Mouse (Mus musculus) stomach, embryonic 14.5 days (tissue): Measurements from ENCODE around the gene Setd1a. TPM values are rescaled to one million over a fixed set of nuclear protein-coding genes. Genes with fewer than 3 reads are reported as not detected.

Source experiments
- ATAC-seq: fragments of 200-750 bp; cut with Nextera tagmentation; 2 replicates; pipeline ENCODE4 v1.8.0; 2017; ENCODE audit warnings: low read depth, moderate TSS enrichment; ENCODE audit not compliant: insufficient number of reproducible peaks, insufficient read depth, low FRiP score
- H3K27ac ChIP-seq: fragments of 300-500 bp; sonication (generic); 2 replicates; pipeline ENCODE4 v1.5.1; 2014; ENCODE audit warnings: mild to moderate bottlenecking, low read length, moderate library complexity, mixed read lengths
- H3K27me3 ChIP-seq: fragments of 300-500 bp; sonication (generic); 2 replicates; pipeline ENCODE4 v1.6.1; 2014; ENCODE audit warnings: low read length, control low read depth, mixed read lengths; ENCODE audit not compliant: control insufficient read depth, insufficient read depth
- H3K36me3 ChIP-seq: fragments of 300-500 bp; sonication (generic); 2 replicates; pipeline ENCODE4 v1.6.1; 2014; ENCODE audit warnings: mild to moderate bottlenecking, control low read depth, low read length, moderate library complexity, mixed read lengths; ENCODE audit not compliant: control insufficient read depth, insufficient read depth
- H3K4me1 ChIP-seq: fragments of 300-500 bp; sonication (generic); 2 replicates; pipeline ENCODE4 v1.6.1; 2014; ENCODE audit warnings: low read length, control low read depth, mixed read lengths; ENCODE audit not compliant: control insufficient read depth, insufficient read depth
- H3K4me2 ChIP-seq: fragments of 300-500 bp; sonication (generic); replicated peaks from 2 replicates; pipeline ENCODE4 v1.6.1; 2014; ENCODE audit warnings: low read depth, low read length, control low read depth
- H3K4me3 ChIP-seq: fragments of 300-500 bp; sonication (generic); 2 replicates; pipeline ENCODE4 v1.5.1; 2014; ENCODE audit warnings: low read depth, low read length, control low read depth
- H3K9ac ChIP-seq: fragments of 300-500 bp; sonication (generic); replicated peaks from 2 replicates; pipeline ENCODE4 v1.6.1; 2014; ENCODE audit warnings: low read depth, mild to moderate bottlenecking, control low read depth, low read length, moderate library complexity, mixed read lengths
- H3K9me3 ChIP-seq: fragments of 300-500 bp; sonication (generic); 2 replicates; pipeline ENCODE4 v1.6.1; 2016; ENCODE audit warnings: low read depth, low read length, control low read depth; ENCODE audit not compliant: control insufficient read depth
- WGBS: fragments of 180-500 bp; shearing (Covaris S2); extraction: QIAGEN DNeasy Blood & Tissue Kit; methylation state at CpG from one replicate; pipeline ENCODE4 v1.1.7; 2014; 5-methylcytosine and 5-hydroxymethylcytosine counted together
- polyA plus RNA-seq: library from polyadenylated mRNA; unstranded; fragments of >200 nt; fragmentation: Nextera tagmentation; extraction: Ambion mirVana; gene quantifications from 2 replicates; pipeline ENCODE4 v1.2.1, GENCODE M21; 2014

Gene Setd1a
- polyA plus RNA-seq, 1 experiment from 2014 or later: 31.2 TPM

DNA sequence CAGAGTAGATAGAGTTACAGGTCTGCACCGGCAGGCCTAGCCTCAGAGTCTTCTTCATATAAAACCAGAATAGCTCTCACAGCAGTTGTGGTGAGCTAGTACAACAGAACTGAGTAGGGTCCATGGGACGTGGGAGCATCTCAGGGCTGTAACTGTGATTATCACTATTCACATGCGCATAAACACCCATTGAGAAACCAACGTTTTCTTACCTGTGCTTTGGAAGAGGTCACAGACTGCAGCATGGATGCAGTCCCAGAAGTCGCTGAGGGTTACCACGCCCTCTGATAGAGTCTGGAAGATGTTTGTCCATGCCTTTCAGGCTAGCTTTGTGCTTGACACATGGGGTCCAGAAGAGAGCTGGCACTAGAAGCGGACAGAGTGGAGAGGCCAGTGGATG, 22.7 kb upstream of the Setd1a start:
- peaks cover 89% of the 10 kb centered on the region for H3K36me3 ChIP-seq
- H3K4me3 ChIP-seq: no peak overlapping the region
- H3K9ac ChIP-seq: no peak overlapping the region
- no peaks in the 10 kb centered on the region for H3K9me3 ChIP-seq
- WGBS: 87% methylated on average over 7 of the region's 7 CpGs
- no peaks in the 10 kb centered on the region for H3K27me3 ChIP-seq
- H3K4me1 ChIP-seq: no peaks in the 10 kb centered on the region
- no peak for ATAC-seq
- H3K27ac ChIP-seq: no peak overlapping the region
- no peak overlapping the region for H3K4me2 ChIP-seq

DNA sequence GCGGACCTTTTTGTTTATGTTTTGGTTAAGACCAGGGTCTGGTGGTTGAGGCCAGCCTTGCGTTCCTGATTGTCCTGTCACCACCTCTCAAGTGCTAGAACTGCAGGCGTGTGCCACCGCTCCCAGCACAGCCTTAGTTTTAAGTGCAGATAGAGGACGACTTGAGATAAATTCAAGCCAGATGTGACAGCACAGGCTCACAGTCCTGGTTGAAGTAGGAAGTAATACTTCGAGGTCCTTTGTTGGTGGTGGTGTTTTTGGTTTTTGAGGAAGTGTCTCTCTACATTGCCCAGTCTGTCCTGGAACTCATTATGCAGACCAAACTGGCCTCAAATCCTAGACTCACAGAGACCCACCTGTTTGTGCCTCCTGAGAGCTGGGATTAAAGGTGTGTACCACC, 16.8 kb upstream of the Setd1a start:
- H3K27me3 ChIP-seq: no peaks in the 10 kb centered on the region
- H3K4me1 ChIP-seq: no peaks in the 10 kb centered on the region
- H3K9me3 ChIP-seq: no peaks in the 10 kb centered on the region
- no peak for ATAC-seq
- peaks cover 56% of the 10 kb centered on the region for H3K36me3 ChIP-seq
- no peak overlapping the region for H3K9ac ChIP-seq
- WGBS: 52% methylated on average over 6 of the region's 6 CpGs
- no peak overlapping the region for H3K4me2 ChIP-seq
- no peak overlapping the region for H3K27ac ChIP-seq
- H3K4me3 ChIP-seq: no peak overlapping the region

DNA sequence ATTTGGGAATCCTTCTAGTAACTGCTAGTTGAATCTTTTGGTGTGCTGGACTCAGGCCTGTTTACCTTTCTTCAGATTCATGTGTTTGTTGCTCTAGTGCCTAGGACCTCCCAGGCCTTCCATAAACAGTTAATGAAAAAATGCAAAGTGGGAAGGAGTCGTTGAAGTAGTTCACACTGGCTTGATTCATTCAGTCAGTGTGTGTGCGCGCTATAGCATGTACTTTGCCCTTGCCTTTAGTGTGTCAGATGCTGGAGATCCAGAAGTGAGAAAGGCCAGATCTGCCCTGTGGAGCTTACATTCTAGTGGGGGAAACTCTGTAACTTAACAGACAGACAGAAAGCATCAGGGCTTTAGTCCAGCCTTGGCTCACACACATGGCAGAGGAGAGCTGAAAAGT, 16.0 kb upstream of the Setd1a start:
- H3K27me3 ChIP-seq: no peaks in the 10 kb centered on the region
- no peak overlapping the region for H3K9ac ChIP-seq
- WGBS: 71% methylated on average over 3 of the region's 3 CpGs
- no peak for ATAC-seq
- H3K27ac ChIP-seq: no peak overlapping the region
- H3K9me3 ChIP-seq: no peaks in the 10 kb centered on the region
- no peak overlapping the region for H3K4me3 ChIP-seq
- no peak overlapping the region for H3K4me2 ChIP-seq
- peaks cover 55% of the 10 kb centered on the region for H3K36me3 ChIP-seq
- no peaks in the 10 kb centered on the region for H3K4me1 ChIP-seq

DNA sequence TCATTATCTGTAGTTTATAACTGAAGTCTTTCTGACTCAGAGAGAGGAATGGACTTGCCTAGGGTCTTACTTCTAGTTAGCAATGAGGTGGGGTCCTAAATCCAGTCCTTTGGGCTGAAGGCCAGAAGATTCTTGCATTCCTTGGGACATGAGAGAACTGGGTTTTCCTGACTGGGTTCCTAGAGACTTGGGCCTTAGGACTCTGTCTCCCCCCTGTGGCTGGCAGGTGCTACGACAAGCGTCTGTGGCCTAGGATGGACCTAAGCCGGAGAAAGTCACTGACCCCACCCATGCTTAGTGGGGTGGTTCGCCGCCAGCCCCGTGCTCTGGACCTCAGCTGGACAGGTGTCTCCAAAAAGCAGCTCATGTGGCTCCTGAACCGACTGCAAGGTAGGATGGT, 15.4 kb upstream of the Setd1a start:
- Histone ChIP-seq H3K4me3 (no peak overlapping the region), H3K27me3 (no peaks in the 10 kb centered on the region), H3K4me2 (no peak overlapping the region), H3K4me1 (no peaks in the 10 kb centered on the region), H3K36me3 (peaks cover 55% of the 10 kb centered on the region), H3K27ac (no peak overlapping the region), H3K9me3 (no peaks in the 10 kb centered on the region), H3K9ac (no peak overlapping the region)
- ATAC-seq: no peak; the same call in 1 of the 2 replicates
- WGBS: 42% methylated on average over 7 of the region's 7 CpGs

DNA sequence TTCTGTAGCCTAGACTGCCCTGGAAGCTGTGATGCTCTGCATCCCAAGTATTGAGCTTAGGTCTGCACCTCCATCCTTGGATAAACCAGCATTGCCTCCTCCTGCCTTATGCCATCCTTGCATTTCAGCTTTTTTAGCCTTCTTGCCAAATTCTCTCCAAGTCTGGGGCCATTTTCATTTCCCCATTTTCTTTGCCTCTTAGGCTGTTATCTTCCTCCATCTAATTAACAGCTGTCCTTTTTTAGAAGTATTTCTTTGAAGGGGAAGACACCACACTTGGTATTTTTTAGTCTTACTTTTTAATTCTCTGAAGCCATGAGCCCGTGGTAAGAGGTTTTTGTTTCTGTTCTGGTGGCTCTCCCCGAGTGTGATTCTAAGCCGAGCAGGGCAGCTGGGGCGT, 12.8 kb upstream of the Setd1a start:
- Histone ChIP-seq H3K4me3 (no peak overlapping the region), H3K27ac (no peak overlapping the region), H3K4me2 (no peak overlapping the region), H3K9ac (no peak overlapping the region), H3K9me3 (no peaks in the 10 kb centered on the region), H3K36me3 (peaks cover 50% of the 10 kb centered on the region), H3K27me3 (no peaks in the 10 kb centered on the region), H3K4me1 (peaks cover 4% of the 10 kb centered on the region; the same call in 1 of the 2 replicates)
- no peak for ATAC-seq
- WGBS: 94% methylated on average over 4 of the region's 4 CpGs

DNA sequence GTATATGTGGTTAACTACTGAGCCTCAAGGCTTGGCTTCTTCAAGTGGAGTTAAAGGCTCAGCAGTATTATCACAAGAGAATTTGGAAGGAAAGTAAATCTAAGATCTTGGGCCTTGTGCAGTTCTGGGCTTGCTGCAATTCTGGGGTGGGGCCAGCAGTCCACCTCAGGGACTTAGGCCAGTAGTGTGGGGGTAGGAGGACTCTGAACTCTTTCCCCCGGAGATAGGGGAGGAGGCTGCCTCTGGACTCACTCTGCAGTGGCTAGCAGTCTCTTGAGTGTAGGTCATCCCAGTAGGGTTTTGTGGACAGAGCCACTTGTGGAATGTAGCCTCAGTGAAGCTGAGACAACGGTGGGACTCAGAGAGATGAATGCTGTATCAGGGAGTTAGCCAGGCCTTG, 10.7 kb upstream of the Setd1a start:
- H3K4me3 ChIP-seq: no peak overlapping the region
- peaks cover 50% of the 10 kb centered on the region for H3K36me3 ChIP-seq
- no peaks in the 10 kb centered on the region for H3K9me3 ChIP-seq
- 86% methylated on average over 2 of the region's 2 CpGs for WGBS
- H3K4me1 ChIP-seq: peaks cover 10% of the 10 kb centered on the region
- H3K4me2 ChIP-seq: no peak overlapping the region
- no peaks in the 10 kb centered on the region for H3K27me3 ChIP-seq
- H3K27ac ChIP-seq: no peak overlapping the region
- no peak overlapping the region for H3K9ac ChIP-seq
- no peak for ATAC-seq

DNA sequence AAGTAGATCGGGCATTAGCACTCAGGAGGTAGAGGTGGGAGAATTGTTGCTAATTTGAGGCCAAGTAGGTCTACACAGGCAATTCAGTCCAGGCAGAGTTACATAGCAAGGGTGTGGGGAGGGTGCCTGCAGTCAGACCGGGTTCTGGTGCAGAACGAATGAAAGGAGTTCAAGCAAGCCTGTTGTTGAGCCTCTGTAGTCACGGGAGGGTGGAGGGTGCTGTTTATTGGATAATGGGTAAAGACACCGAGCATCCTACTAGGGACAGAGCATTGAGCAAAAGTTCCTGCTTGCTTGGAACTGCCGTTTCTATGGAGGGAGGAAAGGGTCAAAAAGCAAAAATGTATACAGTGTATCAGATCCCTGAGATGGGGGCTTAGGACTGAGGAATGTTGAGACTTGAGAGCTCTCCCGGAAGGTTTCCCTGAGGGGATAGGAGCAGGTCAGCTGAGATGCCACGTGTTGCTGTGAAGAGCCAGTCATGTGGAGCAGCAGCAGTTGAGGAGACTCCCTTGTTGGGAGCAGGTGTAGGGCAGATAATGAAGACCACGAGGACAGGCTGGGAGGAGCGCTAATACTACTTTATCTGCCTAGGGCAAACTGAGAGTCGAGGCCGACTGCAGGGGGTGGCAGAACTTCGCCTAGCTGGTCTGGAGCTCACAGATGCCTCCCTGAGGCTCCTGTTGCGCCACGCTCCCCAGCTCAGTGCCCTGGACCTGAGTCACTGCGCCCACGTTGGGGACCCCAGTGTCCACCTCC, 9.4 kb upstream of the Setd1a start:
- Histone ChIP-seq H3K4me2 (no peak overlapping the region), H3K9ac (no peak overlapping the region), H3K4me3 (no peak overlapping the region), H3K36me3 (peaks cover 48% of the 10 kb centered on the region), H3K27ac (no peak overlapping the region), H3K4me1 (peaks cover 19% of the 10 kb centered on the region), H3K27me3 (no peaks in the 10 kb centered on the region), H3K9me3 (no peaks in the 10 kb centered on the region)
- 76% methylated on average over 17 of the region's 17 CpGs for WGBS
- no peak for ATAC-seq

DNA sequence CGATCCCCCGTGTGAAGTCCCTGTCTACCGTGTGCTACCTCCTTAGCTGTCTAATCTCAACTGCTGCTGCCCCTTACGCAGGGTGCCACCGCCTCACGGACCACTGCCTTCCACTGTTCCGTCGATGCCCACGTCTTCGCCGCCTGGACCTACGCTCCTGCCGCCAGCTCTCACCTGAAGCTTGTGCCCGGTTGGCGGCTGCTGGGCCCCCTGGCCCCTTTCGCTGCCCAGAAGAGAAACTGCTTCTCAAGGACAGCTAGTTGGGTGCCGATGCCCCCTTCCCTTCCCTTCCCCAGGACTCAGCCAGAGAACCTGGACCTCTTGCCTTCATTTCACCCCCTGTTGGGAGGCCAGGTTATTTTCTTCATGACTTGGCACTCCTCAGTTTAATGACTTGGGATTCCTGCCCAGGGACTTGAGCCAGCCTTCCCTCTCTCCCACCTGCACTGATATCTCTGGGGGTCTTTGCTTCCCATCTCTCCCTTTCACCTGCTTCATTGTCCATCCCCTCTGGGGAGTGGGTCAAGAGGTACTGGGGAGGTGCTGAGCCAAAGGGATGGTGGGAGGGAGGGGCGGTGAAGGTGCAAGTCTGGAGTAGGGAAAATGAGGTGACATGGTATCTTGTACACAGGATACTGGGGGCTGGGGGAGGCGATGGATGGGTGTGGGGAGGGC, 8.7 kb upstream of the Setd1a start:
- Histone ChIP-seq H3K4me3 (no peak overlapping the region), H3K4me2 (no peak overlapping the region), H3K9ac (no peak overlapping the region), H3K4me1 (peaks cover 19% of the 10 kb centered on the region), H3K9me3 (no peaks in the 10 kb centered on the region), H3K27me3 (no peaks in the 10 kb centered on the region), H3K27ac (no peak overlapping the region), H3K36me3 (peaks cover 43% of the 10 kb centered on the region)
- no peak for ATAC-seq
- WGBS: 93% methylated on average over 19 of the region's 19 CpGs
